Mouse (Mus musculus) thymus, postnatal 25 days (tissue): ENCODE data around the gene Gxylt2.

ENCODE experiments used
- DNase-seq: peaks from one replicate; pipeline ENCODE4 v3.0.0; 2022

Gene Gxylt2

DNA sequence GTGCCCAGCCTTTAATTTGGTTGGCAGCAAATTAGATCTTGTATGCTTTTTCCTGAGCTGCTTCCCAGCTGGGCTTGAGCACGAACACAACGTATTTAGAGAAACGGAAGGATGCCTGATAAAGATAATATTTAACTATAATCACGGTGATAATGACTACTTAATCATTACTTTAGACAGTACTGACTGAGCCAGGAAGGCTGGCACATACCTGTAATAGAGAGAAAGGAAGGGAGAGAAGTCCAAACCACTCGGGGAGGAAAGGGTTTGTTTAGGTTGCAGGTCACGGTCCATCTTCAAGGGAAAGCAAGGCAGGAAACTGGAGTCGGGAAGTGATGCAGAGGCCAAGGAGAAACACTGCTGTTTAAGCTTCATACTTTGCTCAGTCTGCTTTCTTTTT, 11.6 kb downstream of the Gxylt2 start:
- DNase-seq: no peak

DNA sequence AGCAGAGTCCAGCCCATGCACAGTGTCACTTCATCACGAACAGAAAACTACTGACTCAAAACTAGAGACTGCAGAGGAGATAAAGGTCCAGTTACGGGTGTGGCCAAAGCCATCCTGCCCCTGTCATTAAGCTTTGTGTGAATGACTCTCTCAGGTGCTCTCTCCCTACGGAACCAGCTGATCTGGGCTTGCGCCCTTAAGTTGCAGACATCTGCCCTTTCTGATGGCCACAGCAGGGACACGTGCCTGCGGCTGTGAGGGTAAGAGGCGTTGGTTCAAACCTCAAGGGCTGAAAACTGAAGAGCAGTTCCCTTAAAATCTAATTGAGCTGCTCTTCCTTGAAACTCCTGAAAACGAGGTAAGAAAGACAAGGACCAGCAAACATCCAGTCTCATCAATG, 12.3 kb downstream of the Gxylt2 start:
- DNase-seq: no peak

DNA sequence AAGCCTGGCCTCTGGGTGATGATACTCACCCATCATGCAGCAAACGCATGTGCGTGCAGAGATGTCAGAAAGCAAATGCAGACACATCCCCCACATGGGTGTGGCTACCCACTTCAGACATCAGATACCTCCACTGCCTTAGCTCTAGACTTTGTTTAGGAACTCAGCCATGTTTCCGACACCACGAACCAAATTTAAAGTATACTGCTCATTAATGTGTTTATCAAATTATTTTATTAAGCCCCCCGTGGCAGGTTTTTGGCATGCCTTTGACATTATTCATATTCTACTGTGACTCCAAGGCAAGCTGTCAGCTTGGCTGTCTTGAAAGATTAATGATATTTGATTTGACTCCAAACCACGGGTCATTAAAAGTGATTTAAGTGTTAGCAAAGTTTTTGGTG, 15.6 kb downstream of the Gxylt2 start:
- no peak for DNase-seq

DNA sequence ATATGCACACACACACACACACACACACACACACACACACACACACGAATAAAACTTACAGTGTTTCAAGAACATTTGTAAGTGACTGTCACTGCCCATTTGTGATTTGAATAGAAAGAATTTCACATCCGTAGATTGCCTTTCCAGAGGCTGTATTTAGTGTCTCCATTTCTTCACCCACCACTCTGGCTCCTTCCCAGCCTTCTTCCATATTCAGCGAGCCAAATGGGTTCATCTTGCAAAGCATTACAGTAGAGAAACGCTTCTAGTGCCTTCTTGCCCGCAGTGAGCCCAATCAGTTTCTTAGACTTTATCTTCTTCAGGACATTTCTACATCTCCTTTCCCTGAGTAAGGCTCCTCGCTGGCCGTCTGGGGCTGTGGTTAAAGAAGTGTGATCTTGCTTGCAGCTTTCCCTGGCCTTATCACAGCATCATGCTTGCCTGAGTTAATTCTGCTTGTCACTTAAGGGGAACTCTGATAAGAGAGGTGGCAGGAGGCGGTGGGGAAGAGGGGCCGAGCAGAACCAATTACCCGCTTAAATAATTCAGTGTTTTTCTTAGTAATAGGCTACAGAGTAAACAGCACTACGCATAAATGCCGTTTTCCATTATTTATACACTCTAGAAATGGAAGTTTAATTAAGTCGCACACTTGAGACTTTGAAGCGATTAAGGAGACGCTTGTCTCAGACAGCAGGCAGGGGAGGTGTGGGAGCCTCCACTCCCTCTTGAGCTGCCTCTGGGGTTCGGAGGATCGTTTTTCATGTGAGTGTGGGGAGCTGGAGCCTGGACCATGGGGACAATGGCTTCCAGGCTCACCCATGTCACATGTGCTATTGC, 16.6 kb downstream of the Gxylt2 start:
- no peak for DNase-seq

DNA sequence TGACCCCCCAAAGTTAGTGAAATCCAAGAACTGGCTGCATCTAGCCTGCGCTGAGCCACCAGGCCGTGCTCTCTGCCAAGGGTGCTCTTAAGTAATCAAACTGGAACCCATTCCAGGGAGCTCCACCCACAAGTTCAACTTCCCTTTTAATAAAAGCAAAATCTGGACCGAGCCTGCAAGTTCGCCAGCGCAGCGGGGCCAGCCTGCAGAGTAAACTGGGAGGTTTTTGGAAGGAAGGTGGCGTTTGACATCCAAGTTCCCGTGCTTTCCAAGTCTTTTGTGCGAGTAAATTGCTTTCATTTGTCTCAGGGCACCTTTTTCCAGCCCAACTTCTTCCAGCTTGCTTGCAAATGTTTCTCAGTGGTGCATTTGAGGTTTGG, 27.5 kb downstream of the Gxylt2 start:
- DNase-seq: no peak

DNA sequence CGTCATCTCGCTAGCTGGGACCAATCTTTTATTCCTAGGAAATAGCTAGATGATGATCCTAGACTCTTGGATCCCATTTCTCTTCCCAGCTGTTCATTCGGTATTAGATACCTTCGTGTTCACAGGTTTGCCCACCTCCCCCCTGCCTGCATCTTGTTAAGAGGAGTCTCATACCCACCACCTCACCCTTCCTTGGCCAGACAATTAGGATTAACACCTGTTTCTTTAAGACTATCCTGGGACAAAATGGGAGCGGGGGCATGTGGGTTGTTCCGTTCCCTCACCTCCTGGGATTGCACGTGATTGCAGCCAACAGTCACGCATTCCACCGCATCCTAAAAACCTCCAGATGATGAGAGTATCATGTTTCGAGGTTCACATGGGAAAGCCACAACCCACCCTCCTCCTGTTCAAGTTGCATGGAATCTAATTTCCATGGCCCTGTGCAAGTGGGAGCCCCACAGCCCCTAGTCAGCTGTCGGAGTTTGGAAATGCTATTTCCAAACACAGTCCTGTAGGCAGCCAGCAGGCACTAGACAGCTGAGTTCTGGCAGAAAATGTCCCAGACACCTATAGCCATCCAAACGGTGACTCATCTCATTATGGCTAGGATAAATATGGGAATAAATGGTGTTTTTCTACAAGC, 28.0 kb downstream of the Gxylt2 start:
- DNase-seq: no peak

DNA sequence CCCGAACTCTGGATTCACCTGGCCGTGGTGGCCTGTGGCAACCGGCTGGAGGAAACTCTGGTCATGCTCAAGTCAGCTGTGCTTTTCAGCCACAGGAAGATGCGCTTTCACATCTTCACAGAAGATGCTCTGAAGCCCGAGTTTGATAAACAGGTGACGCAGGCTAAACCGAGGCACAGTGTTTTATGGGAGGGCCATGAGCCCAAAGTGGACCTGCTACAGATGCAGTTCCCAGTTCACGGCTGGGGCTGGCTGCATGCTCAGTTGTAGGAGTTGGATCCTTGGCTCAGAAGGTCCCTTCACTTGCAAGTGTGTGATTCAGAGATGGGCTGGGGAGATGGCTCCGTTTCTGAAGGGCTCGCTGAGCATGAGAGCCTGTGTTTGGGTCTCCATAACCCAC, 28.7 kb downstream of the Gxylt2 start:
- no peak for DNase-seq

DNA sequence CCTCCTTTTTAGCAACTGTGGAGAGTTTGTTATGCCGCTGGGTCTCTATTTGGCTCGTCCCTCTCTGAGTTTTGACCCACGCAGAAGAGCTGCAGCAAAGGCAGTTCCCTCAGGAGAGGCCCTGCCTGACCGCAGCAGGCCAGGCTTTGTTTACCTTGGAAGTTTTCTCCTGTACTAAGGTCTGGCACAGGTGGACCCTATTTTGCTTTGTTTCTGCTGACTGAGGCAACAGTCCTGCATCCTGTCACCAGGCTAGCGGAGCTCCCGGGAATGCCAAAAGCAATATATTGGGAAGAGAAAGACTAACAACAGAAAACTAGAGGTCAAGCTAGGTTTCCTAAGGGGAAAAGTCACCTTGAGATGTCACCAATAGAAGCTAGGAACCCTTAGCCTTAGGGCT, 29.8 kb downstream of the Gxylt2 start:
- DNase-seq: no peak

DNA sequence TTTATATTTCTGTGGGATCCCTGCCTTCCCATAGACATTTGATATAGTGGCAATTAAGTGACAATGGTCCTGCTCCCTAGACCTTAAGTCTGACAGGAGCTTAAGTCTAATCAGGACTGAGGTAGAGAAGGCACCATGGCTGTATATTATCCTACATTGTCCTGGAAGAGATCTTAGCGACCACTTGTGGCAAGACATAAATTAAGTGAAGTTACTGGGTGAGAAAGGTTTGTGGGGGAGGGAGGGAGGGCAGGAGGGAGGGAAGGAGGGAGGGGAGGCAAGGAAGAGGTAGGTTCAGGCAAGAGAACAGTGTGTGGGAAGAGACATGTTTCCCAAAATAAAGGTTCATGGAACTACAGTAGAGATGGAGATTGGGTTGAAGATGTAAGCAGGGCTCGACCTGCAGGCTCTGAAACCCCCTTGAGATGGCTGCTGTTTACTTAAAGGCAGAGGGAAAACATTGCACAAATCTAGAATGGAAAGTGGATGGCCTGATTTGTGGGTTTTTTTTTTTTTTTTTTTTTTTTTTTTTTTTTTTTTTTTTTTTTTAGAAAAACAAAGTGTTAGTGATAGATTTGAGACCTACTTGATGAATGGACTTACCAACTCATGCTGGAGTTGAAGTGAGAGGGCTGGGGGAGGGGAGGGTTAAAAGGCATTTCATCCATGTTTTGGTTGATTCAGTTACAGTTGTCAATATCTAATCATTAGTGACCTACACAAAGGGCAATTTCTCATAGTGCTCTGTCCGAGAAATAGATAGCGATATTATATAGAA, 54.1 kb downstream of the Gxylt2 start:
- DNase-seq: no peak

DNA sequence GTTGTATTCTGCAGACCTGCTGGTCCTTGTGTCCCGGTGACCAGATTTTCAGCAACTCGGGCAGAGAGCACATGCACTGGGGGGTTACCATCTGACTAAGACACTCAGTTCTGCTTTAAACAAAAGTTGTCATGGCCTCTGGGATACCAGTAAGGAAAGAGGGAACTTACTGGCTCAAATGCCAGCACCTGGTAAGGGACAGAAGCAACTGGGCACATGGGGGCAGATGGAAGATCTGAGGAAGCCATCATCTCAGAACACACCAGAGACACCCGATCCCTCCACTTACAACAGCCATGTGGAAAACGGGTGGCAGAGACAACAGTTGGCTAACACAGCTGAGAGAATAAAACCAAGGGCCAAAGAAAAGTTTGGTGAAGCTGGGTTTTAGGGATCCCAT, 63.2 kb downstream of the Gxylt2 start:
- no peak for DNase-seq

DNA sequence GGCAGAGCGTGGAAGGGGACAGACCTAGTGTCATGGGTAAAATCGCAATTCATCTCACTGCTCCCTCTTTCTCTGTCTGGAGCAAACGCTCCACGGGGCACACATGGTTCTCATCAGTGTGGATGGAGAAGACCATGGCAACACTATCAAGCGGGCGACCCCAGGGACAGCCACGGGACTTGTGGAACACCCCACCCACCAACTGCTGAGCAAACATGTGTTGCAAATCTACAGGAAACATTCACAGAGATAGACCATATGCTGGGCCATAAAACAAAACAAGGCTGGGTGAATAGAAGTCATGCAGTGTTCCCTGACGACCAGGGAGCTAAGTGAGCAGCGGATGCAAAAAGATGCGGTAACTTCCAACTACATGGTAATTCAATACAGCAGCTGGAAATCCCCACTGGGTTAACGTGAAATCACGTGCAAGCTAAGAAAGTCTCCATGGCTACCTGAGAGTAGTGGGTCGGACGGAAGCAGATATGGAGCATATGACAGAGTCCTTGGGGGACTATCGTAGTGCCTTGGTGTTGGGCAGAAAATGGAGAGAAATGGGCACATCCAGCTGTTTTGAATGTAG, 71.5 kb downstream of the Gxylt2 start:
- no peak for DNase-seq

DNA sequence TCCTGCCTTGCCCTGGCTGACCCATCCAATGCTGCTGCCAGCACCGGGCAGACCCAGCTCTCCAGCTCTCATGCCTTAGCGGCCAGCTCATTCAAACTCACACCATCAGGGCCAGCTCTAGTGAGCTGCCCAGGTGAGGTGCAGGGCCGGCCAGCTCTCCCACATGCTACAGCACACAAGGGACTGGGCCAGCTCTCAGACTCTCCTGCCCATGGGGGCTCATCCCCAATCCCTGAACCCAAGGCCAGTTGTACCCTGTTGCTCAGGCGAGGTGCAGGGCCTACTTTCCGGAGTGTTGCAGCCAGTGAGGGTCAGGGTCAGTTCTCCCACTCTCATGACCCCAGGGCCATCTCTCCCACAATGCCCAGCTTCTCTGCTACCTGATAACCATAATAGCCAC, 74.1 kb downstream of the Gxylt2 start:
- no peak for DNase-seq

DNA sequence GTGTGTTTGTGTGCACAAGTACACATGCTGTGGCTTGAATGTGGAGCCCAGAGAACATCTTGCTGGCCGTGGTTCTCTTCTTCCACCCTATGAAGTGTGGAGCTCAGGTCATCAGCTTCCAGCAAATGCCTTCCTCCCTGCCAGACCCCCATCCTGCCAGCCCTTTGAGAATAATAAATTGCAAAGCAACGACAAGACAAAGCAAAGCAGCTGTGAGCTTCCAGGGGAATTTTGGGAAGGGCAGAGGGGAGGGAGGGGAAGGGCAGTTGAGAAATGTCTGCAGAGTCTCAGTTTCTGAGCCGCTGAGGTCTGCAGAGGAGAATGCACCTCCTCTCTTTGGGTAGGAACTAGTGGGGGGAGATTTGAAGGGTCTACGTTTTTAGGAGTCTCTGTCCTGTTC, 75.9 kb downstream of the Gxylt2 start:
- DNase-seq: no peak

DNA sequence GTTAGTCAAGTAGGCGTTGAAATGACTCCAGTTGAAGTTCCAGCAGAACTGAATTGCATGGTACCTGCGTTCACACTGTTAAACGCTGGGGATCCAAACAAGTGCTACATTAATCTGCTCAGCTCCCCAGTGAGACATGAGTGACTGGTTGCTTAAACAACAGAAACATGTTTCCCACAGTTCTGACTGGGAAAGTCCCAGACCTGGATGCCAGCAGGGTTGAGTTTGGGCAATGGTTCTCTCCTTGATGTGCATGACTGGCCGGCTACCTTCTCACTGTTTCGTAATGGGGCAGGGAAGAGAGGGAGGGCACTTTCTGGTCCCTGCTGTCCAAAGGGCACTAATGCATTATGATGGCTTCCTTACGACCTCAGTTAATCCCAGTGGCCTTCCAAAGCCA, 77.1 kb downstream of the Gxylt2 start:
- DNase-seq: no peak

DNA sequence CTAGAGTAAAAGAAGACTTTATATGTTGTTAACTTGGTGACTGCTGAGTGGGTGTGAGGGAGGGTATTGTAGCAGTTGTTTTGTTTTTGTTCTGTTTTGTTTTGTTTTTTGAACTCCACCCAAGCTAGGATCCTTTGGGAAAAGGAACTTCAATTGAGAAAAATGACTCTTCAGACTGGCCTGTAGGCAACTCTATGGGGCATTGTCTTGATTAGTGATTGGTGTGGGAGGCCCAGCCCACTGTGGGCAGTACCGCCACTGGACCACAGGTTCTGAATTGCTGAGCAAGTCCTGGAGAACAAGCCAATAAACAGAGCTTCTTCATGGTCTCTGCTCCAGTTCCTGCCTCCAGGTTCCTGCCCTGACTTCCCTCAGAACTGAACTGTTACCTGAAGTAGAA, 83.2 kb downstream of the Gxylt2 start:
- DNase-seq: no peak

DNA sequence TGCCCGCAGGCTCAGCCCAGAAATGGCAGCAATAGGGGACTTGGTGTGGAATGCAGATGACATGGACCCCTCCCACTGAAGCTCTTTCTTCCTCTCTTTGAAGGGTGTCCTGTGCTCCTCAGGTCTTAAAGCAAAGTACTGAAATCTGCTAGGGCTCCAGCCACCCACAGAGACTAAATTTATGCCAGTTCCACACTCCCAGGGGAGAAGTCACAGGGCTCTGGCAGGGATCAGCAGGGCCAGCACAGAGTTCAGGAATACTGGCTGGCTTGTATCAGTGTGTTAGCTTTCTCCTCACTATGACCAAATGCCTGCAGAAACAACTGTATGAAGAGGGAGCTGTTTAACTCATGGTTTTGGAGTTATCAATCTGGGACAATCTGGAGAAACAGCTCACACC, 84.6 kb downstream of the Gxylt2 start:
- no peak for DNase-seq

DNA sequence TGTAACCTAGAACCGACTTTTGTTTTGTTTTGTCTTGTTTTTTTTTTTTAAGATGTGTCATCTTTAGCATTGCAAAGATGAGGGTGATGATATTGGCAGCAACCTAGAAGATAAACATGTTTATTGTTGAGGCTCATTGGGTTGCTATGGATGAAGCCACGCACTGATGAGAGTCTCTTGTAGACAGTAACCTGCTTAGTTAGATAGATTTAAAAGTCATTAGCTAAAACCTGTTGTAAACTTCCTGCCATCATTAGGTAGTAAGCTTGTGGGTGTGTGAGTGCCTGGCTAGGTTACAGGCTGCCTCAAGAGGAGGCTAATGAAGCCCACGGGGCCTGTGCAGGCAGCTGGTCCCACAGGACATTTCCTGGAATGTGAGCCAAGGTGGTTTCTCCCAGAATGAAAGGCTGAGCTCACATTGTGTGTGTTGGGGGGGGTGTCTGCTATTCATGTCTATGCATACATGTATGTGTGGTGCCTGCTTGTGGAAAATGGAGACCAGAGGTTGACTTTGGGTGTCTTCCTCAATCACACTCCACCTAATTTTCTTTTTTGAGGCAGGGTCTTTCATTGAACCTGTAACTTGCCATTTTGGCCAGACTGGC, 87.6 kb downstream of the Gxylt2 start:
- no peak for DNase-seq

DNA sequence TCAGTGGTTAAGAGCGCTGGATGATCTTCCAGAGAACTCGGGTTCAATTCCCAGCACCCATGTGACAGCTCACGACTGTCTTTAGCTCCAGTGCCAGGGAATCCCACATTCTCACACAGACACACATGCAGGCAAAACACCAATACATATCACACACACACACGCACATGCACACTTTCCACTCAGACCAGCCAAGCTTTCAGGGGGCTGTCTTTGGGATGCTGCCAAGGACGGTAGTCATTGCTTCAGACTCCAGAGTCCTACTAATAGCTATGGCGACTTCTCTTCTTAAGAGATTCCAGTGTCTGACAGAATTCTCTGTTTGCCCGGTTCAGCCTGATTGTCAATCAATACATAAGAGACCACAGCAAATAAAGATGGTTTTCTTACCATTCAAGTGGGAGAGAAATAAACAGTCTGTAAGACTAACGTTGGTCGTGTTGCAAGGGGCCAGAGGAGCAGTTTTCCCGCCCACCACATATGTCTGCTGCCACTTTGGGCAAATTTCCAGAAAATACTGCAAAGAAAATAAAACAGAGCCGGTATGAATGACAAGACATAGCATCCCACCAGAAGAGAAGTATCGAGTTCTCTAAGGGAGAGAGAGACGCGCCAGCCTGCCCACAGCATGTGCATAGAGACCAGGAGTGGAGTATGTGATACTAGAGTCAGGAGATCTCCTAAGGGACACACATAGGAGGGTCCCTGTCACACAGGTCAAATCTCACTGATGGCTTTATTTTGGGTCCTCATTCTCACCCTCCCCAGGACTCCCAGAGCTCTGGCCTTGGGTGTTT, 88.6 kb downstream of the Gxylt2 start:
- no peak for DNase-seq

DNA sequence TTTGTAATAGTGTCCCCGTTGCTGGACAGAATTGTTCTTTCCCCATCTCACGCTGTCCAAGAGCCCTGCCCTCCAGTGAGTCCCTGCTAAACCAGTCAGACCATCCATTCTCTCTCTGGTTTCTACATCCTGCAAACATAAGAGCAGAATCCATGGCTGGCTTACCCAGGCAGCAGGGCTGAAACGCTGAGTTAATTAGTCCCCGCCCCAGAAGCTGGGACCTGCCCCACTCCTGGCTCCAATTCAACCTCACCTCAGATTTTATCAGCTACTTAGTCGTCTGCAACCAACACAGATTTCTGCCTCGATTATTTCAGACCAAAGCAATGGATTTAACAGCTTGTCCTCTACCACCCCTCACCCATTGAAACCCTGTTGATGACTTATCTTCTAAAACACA, 91.3 kb downstream of the Gxylt2 start:
- DNase-seq: no peak

DNA sequence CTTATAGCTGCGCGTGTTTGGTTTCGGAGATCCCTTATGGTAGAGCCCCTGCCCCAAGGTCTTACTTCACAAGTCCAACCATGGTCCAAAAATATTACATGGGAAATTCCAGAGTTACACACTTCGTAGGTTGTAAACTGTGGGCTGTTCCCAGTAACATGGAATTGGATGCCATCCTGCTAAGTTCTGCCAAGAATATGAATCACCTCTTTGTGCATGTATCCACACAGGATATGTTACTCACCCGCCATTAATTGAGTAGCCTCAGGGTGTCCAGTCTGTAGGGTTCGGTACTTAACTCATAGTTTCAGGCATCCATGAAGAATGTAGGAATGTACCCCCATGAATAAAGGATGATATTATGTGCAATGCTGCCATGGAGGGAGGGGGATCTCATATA, 94.8 kb downstream of the Gxylt2 start:
- no peak for DNase-seq

DNA sequence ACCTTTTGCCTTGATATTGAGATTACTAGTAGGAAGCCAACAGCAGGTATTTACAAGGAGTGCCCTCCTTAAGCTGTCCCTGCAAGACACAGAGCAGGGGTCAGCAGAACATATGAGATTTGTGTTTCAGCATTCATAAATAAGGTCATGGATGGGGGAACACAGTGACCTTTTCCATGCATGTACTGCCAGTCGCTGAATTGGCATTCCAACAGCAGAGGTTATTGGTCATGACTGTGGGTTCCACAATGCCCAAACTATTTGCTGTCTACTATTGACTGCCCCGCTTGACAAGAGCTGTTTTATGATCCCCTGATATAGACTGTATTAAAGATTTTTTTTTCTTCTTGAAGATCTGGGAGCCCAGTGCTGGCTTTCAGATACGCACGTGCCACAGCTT, 95.2 kb downstream of the Gxylt2 start:
- no peak for DNase-seq

DNA sequence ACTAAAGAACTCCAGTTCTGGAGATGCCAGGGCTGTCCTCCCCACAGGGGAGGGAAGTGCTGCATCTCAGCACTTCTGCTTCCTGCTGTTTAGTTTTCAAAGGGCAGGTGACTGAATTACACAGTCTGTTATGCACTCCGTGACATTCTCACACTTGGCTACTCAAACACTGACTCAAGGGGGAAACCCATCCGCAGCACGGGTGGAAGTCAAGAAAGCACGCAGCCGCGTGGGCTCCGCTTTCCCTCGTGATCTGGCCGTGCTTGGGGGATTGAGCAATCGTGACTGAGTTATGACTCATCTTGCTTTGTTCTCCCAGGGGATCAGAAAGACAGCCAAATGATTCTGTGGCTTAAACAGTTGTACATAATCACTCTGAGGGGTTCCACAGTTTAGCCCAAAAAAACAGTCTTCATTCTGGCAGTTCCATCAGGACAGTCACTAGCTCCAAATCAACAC, 96.0 kb downstream of the Gxylt2 start:
- DNase-seq: peak; percentile 4
